Mouse (Mus musculus): ENCODE measurements at regions not wholly inside any gene's neighbourhood (a gene's known extent, or its start where the extent isn't known, plus 50 kb on each side); places are given as distances from the start of the nearest gene placed in this dataset.

GRCm38 (mm10) chr17:62280201-62280600 lies 600.9 kb downstream of the Efna5 start:
- TF ChIP-seq GATA4 (IDR thresholded peaks at IDR 0.05; ENCODE audit: insufficient replicate concordance, low read length) = no peak

GRCm38 (mm10) chr17:62271399-62271798 lies 609.7 kb downstream of the Efna5 start:
- no peak for TF ChIP-seq GATA4 (IDR thresholded peaks at IDR 0.05; ENCODE audit: insufficient replicate concordance, low read length)

- no peak for TF ChIP-seq GATA4 (IDR thresholded peaks at IDR 0.05; ENCODE audit: insufficient replicate concordance, low read length)
Observed at GRCm38 (mm10) chr17:62269279-62269678, 611.8 kb downstream of the Efna5 start.

GRCm38 (mm10) chr17:62253448-62253847 lies 627.7 kb downstream of the Efna5 start:
- TF ChIP-seq GATA4 (IDR thresholded peaks at IDR 0.05; ENCODE audit: insufficient replicate concordance, low read length) = no peak

- no peak for TF ChIP-seq GATA4 (IDR thresholded peaks at IDR 0.05; ENCODE audit: insufficient replicate concordance, low read length)
Observed at GRCm38 (mm10) chr17:62248011-62248410, 633.1 kb downstream of the Efna5 start.

- no peak for TF ChIP-seq GATA4 (IDR thresholded peaks at IDR 0.05; ENCODE audit: insufficient replicate concordance, low read length)
Observed at GRCm38 (mm10) chr17:62246650-62247049, 634.5 kb downstream of the Efna5 start.

- TF ChIP-seq GATA4 (IDR thresholded peaks at IDR 0.05; ENCODE audit: insufficient replicate concordance, low read length) = no peak
Observed at GRCm38 (mm10) chr17:62230939-62231338, 650.2 kb downstream of the Efna5 start.

- TF ChIP-seq GATA4 (IDR thresholded peaks at IDR 0.05; ENCODE audit: insufficient replicate concordance, low read length) = no peak
Observed at GRCm38 (mm10) chr17:62210441-62211025, 670.6 kb downstream of the Efna5 start.

GRCm38 (mm10) chr17:62202658-62203057 lies 678.5 kb downstream of the Efna5 start:
- no peak for TF ChIP-seq GATA4 (IDR thresholded peaks at IDR 0.05; ENCODE audit: insufficient replicate concordance, low read length)

GRCm38 (mm10) chr17:62200491-62200890 lies 680.6 kb downstream of the Efna5 start:
- no peak for TF ChIP-seq GATA4 (IDR thresholded peaks at IDR 0.05; ENCODE audit: insufficient replicate concordance, low read length)

GRCm38 (mm10) chr17:62199559-62199958 lies 681.6 kb downstream of the Efna5 start:
- TF ChIP-seq GATA4 (IDR thresholded peaks at IDR 0.05; ENCODE audit: insufficient replicate concordance, low read length) = no peak

GRCm38 (mm10) chr17:62178612-62179210 lies 702.4 kb downstream of the Efna5 start:
- no peak for TF ChIP-seq GATA4 (IDR thresholded peaks at IDR 0.05; ENCODE audit: insufficient replicate concordance, low read length)

- TF ChIP-seq GATA4 (IDR thresholded peaks at IDR 0.05; ENCODE audit: insufficient replicate concordance, low read length) = no peak
Observed at GRCm38 (mm10) chr17:62176336-62176735, 704.8 kb downstream of the Efna5 start.

GRCm38 (mm10) chr17:62172305-62172704 lies 708.8 kb downstream of the Efna5 start:
- no peak for TF ChIP-seq GATA4 (IDR thresholded peaks at IDR 0.05; ENCODE audit: insufficient replicate concordance, low read length)

- no peak for TF ChIP-seq GATA4 (IDR thresholded peaks at IDR 0.05; ENCODE audit: insufficient replicate concordance, low read length)
Observed at GRCm38 (mm10) chr17:62171532-62171931, 709.6 kb downstream of the Efna5 start.

- TF ChIP-seq GATA4 (IDR thresholded peaks at IDR 0.05; ENCODE audit: insufficient replicate concordance, low read length) = no peak
Observed at GRCm38 (mm10) chr17:62161457-62161856, 719.7 kb downstream of the Efna5 start.

- no peak for TF ChIP-seq GATA4 (IDR thresholded peaks at IDR 0.05; ENCODE audit: insufficient replicate concordance, low read length)
Observed at GRCm38 (mm10) chr17:62160301-62160700, 720.8 kb downstream of the Efna5 start.

Measured in liver, adult (tissue).